11 mouse cellular contexts compared by ENCODE assay signal in the genomic region with DNA sequence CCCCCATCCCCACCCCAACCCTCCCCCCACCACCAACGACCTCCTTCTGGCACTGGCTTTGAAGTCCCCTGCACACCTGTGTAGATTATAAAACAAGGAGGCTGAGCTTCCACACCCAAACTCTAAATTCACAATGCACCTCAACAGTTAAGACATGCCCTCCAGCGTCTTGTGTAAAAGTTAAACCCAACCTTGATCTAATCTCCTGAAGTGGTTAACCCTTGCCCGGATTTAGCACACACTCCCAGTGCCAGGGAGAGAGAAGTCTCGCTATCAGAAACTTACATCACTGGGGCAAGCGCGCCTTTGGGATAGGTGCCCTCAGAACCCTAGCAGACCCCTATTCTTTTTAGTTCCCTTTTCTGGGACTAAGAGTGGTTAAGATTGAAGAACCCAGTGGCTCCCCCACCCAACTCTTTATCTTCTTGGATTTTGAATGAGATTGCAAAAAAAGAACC.
DNase-seq lines count a peak whose midpoint lies in the region; ATAC-seq and TF ChIP-seq lines count a peak whose summit lies in the region.
"Had no signal": no experiment of that assay in that cellular context is flagged by ENCODE, and none has a peak within 500 bp of the region (broad histone marks: within the 10 kb centered on the region; RNA-seq: fewer than 3 reads in every experiment).

No protein-coding gene starts in this region.

- peaks cover 4 to 13% of the 10 kb centered on the region in 2 experiments; a peak in 3 of 4 replicates for H3K4me1 ChIP-seq in MEL (ENCODE audit: control insufficient read depth in 1 of 2, insufficient read depth in 2 of 2, low read length in 2 of 2)
- peaks cover 6% of the 10 kb centered on the region for H3K4me1 ChIP-seq in stomach, embryonic 14.5 days (ENCODE audit: control insufficient read depth, insufficient read depth, low read length)

- H3K9me3 ChIP-seq in MEL (replicated peaks; ENCODE audit: insufficient read depth, low read length): no peaks in the 10 kb centered on the region
- H3K9me3 ChIP-seq in stomach, embryonic 14.5 days (ENCODE audit: control insufficient read depth, low read depth, low read length): no peaks in the 10 kb centered on the region
- H3K9me3 ChIP-seq: liver, embryonic 15.5 days had no signal

- WGBS in stomach, embryonic 14.5 days: 44% methylated on average over 6 of the region's 6 CpGs

- no peak for TF ChIP-seq RAD21 in MEL (IDR thresholded peaks at IDR 0.05; ENCODE audit: low read depth, low read length)

- no peak for ATAC-seq in stomach, embryonic 14.5 days (ENCODE audit: insufficient number of reproducible peaks, insufficient read depth, low FRiP score, low read depth)
- ATAC-seq: hindbrain, embryonic 16.5 days had no signal

- peak overlapping the region; percentile 12; the same call in 1 of the 2 replicates for H3K4me2 ChIP-seq in stomach, embryonic 14.5 days (replicated peaks; ENCODE audit: low read depth, low read length)

- no peak for TF ChIP-seq CTCF in layer of hippocampus, adult 2 months (conservative IDR thresholded peaks at IDR 0.05)
- no peak for TF ChIP-seq CTCF in MEL (IDR thresholded peaks at IDR 0.05 in 2 of 3, conservative IDR thresholded peaks at IDR 0.05 in 1 of 3; ENCODE audit: control insufficient read depth in 1 of 3, insufficient read depth in 1 of 3, low read depth in 2 of 3, low read length in 3 of 3, poor library complexity in 1 of 3, severe bottlenecking in 1 of 3)

- peak overlapping the region; percentile 61; the same call in 1 of the 2 replicates for H3K27ac ChIP-seq in layer of hippocampus, adult 2 months
- no peak overlapping the region for H3K27ac ChIP-seq in MEL (ENCODE audit: control insufficient read depth, low read depth, low read length)
- peak overlapping the region; percentile 83 for H3K27ac ChIP-seq in stomach, embryonic 14.5 days (ENCODE audit: low read length)
- H3K27ac ChIP-seq: liver, embryonic 15.5 days had no signal

- no peaks in the 10 kb centered on the region for H3K27me3 ChIP-seq in MEL (ENCODE audit: control insufficient read depth in 1 of 2, insufficient read depth in 2 of 2, low read length in 2 of 2)
- no peaks in the 10 kb centered on the region for H3K27me3 ChIP-seq in stomach, embryonic 14.5 days (ENCODE audit: control insufficient read depth, insufficient read depth, low read length)

- TF ChIP-seq POLR2A in MEL (IDR thresholded peaks at IDR 0.05; ENCODE audit: control insufficient read depth in 1 of 2, insufficient read depth in 1 of 2, low read depth in 1 of 2, low read length in 2 of 2, poor library complexity in 1 of 2): no peak

- H3K4me3 ChIP-seq in layer of hippocampus, adult 2 months: no peak overlapping the region
- H3K4me3 ChIP-seq in MEL (ENCODE audit: control insufficient read depth in 1 of 2, insufficient read depth in 1 of 2, low read depth in 2 of 2, low read length in 2 of 2): no peak overlapping the region
- H3K4me3 ChIP-seq in stomach, embryonic 14.5 days (ENCODE audit: low read depth, low read length): no peak overlapping the region
- H3K4me3 ChIP-seq: liver, embryonic 15.5 days had no signal

- DNase-seq in layer of hippocampus, adult 2 months (ENCODE audit: low spot score in 2 of 2): no peak
- no peak for DNase-seq in layer of hippocampus, postnatal 14 days (ENCODE audit: low spot score in 2 of 2)
- DNase-seq in MEL (ENCODE audit: low read depth, low spot score): no peak
- DNase-seq in kidney, adult 8-10 months: peak; percentile 40 to 54
- DNase-seq in gastrocnemius, postnatal 10 days: no peak
- no peak for DNase-seq in cerebellum, postnatal 4 days (ENCODE audit: low spot score in 2 of 2)
- no peak for DNase-seq in spleen, postnatal 10 days (ENCODE audit: low spot score in 2 of 2)
- DNase-seq: forebrain, postnatal 0 days had no signal

- H3K9ac ChIP-seq in MEL (ENCODE audit: control insufficient read depth, low read depth, low read length, poor library complexity, severe bottlenecking): no peak overlapping the region
- no peak overlapping the region for H3K9ac ChIP-seq in stomach, embryonic 14.5 days (replicated peaks; ENCODE audit: low read depth, low read length)
- H3K9ac ChIP-seq: forebrain, postnatal 0 days; liver, embryonic 15.5 days had no signal

- H3K79me2 ChIP-seq in MEL (ENCODE audit: control insufficient read depth, insufficient read depth, low read length, poor library complexity): no peaks in the 10 kb centered on the region

- TF ChIP-seq EP300 in MEL (IDR thresholded peaks at IDR 0.05; ENCODE audit: low read depth in 1 of 2, low read length in 2 of 2): peak; percentile 26 to 40; a peak in 3 of 4 replicates

- peaks cover 0 to 4% of the 10 kb centered on the region in 2 experiments; a peak in 1 of 4 replicates for H3K36me3 ChIP-seq in MEL (ENCODE audit: control insufficient read depth in 1 of 2, insufficient read depth in 2 of 2, low read length in 2 of 2)
- H3K36me3 ChIP-seq in stomach, embryonic 14.5 days (ENCODE audit: control insufficient read depth, insufficient read depth, low read length): no peaks in the 10 kb centered on the region
- H3K36me3 ChIP-seq: liver, embryonic 15.5 days had no signal

TF ChIP-seq in MEL, 35 proteins besides CTCF, POLR2A, EP300 and RAD21:
- TF ChIP-seq MAZ (IDR thresholded peaks at IDR 0.05; ENCODE audit: low read depth, low read length): 0 out of 2 replicates have a peak, but pooled peaks have one; percentile 27
- no peak for TF ChIP-seq TCF12 (IDR thresholded peaks at IDR 0.05; ENCODE audit: low read depth, low read length)
- TF ChIP-seq ETS1 (IDR thresholded peaks at IDR 0.05; ENCODE audit: low read depth, low read length): 0 out of 2 replicates have a peak, but pooled peaks have one; percentile 24
- peak; percentile 52 for TF ChIP-seq GATA1 (IDR thresholded peaks at IDR 0.05; ENCODE audit: low read depth, low read length)
- TF ChIP-seq RCOR1 (IDR thresholded peaks at IDR 0.05; ENCODE audit: low read depth, low read length): peak; percentile 85
TF ChIP-seq in MEL: peak in this region for 4.

Comparison
In these comparisons a context has a peak if more than half of its experiments do, and no peak if none do; other contexts are left out.
1. DNase-seq: peak in kidney, adult 8-10 months (2 of 2); none in layer of hippocampus, adult 2 months (0 of 2), layer of hippocampus, postnatal 14 days (0 of 2), MEL (single experiment), gastrocnemius, postnatal 10 days (single experiment), cerebellum, postnatal 4 days (0 of 2) and spleen, postnatal 10 days (0 of 2).